Mouse (Mus musculus) liver, postnatal 0 days (tissue): ENCODE data around the gene Akt2. TPM values are rescaled to one million over a fixed set of nuclear protein-coding genes. Genes with fewer than 3 reads are reported as not detected.

Source experiments
- ATAC-seq: fragments of 200-750 bp; cut with Nextera tagmentation; 2 replicates; pipeline ENCODE4 v1.8.0; 2017; ENCODE audit warnings: mild to moderate bottlenecking, moderate library complexity
- DNase-seq: peaks from one replicate; pipeline ENCODE4 v3.0.0-alpha.2; 2016
- H3K27ac ChIP-seq: fragments of 300-500 bp; sonication (generic); 2 replicates; pipeline ENCODE4 v1.5.1; 2014; ENCODE audit warnings: antibody characterized with exemption, moderate library complexity, mild to moderate bottlenecking, low read depth
- H3K27me3 ChIP-seq: fragments of 300-500 bp; sonication (generic); 2 replicates; pipeline ENCODE4 v1.6.1; 2014; ENCODE audit warnings: low read length, control low read depth, mixed read lengths; ENCODE audit not compliant: insufficient read depth
- H3K36me3 ChIP-seq: fragments of 300-500 bp; sonication (generic); replicated peaks from 2 replicates; pipeline ENCODE4 v1.6.1; 2014; ENCODE audit warnings: mild to moderate bottlenecking, control low read depth, low read length, moderate library complexity, mixed read lengths; ENCODE audit not compliant: insufficient read depth
- H3K4me1 ChIP-seq: fragments of 300-500 bp; sonication (generic); 2 replicates; pipeline ENCODE4 v1.6.1; 2014; ENCODE audit warnings: antibody characterized with exemption, mild to moderate bottlenecking, control low read depth; ENCODE audit not compliant: insufficient read depth
- H3K4me2 ChIP-seq: fragments of 300-500 bp; sonication (generic); 2 replicates; pipeline ENCODE4 v1.6.1; 2014; ENCODE audit warnings: low read depth, mild to moderate bottlenecking, low read length, moderate library complexity, mixed read lengths
- H3K4me3 ChIP-seq: fragments of 300-500 bp; sonication (generic); 2 replicates; pipeline ENCODE4 v1.5.1; 2014; ENCODE audit warnings: low read depth, low read length
- H3K9ac ChIP-seq: fragments of 300-500 bp; sonication (generic); replicated peaks from 2 replicates; pipeline ENCODE4 v1.6.1; 2014; ENCODE audit warnings: mild to moderate bottlenecking, moderate library complexity
- H3K9me3 ChIP-seq: fragments of 300-500 bp; sonication (generic); 2 replicates; pipeline ENCODE4 v1.6.1; 2016; ENCODE audit warnings: mild to moderate bottlenecking, control low read depth, low read length, mixed read lengths
- CTCF ChIP-seq: sonication (generic); IDR thresholded peaks from 2 replicates; pipeline ENCODE4 v1.5.1; 2016; ENCODE audit warnings: antibody characterized with exemption, low read depth
- EP300 ChIP-seq: IDR thresholded peaks from 2 replicates; pipeline ENCODE4 v1.6.1; 2016; ENCODE audit warnings: antibody characterized with exemption, low read depth, mild to moderate bottlenecking
- WGBS: fragments of 180-500 bp; shearing (Covaris S2); extraction: QIAGEN DNeasy Blood & Tissue Kit; methylation state at CpG from one replicate; pipeline ENCODE4 v1.1.7; 2014; ENCODE audit not compliant: insufficient replicate concordance; 5-methylcytosine and 5-hydroxymethylcytosine counted together
- polyA plus RNA-seq: library from polyadenylated mRNA; unstranded; fragments of >200 nt; fragmentation: Nextera tagmentation; extraction: Ambion mirVana; gene quantifications from 2 replicates; pipeline ENCODE4 v1.2.1, GENCODE M21; 2015

Akt2 gene
- polyA plus RNA-seq, 1 experiment from 2014 or later, result 25.5 TPM

DNA sequence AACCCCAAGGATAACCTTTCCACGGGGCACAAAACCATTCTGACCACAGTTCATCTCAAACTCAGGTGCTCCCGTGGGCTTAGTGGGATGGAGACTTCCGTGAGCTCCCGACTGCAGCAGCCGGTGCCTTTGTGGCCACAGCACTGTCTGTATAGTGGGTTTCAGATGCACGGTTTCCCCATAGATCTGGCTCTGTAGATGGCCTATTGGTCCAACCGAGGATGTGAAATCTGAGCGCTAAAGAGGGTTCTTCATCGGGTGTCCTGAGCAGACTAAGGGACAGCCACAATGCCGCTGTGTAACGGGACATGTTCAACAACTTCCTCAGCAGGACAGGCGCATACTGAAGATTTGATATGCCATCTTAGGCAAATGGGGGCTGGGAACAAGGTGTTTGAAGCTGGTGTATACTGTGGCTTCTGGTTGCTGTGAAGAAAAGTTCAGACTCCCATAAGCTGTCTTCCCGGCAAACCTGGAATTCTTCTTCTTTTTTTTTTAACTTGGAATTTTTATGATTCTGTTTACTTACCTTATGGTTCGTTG is 97.0 kb downstream of the Akt2 start:
- 30% methylated on average over 14 of the region's 14 CpGs for WGBS
- Histone ChIP-seq H3K9ac (peak overlapping the region; percentile 71), H3K9me3 (no peaks in the 10 kb centered on the region), H3K27ac (peak overlapping the region; percentile 64), H3K27me3 (no peaks in the 10 kb centered on the region), H3K36me3 (no peaks in the 10 kb centered on the region), H3K4me3 (peak overlapping the region; percentile 52), H3K4me1 (peaks cover 14% of the 10 kb centered on the region), H3K4me2 (peak overlapping the region; percentile 88)
- no peak for TF ChIP-seq CTCF
- TF ChIP-seq EP300, result no peak
- DNase-seq, result no peak
- no peak for ATAC-seq

DNA sequence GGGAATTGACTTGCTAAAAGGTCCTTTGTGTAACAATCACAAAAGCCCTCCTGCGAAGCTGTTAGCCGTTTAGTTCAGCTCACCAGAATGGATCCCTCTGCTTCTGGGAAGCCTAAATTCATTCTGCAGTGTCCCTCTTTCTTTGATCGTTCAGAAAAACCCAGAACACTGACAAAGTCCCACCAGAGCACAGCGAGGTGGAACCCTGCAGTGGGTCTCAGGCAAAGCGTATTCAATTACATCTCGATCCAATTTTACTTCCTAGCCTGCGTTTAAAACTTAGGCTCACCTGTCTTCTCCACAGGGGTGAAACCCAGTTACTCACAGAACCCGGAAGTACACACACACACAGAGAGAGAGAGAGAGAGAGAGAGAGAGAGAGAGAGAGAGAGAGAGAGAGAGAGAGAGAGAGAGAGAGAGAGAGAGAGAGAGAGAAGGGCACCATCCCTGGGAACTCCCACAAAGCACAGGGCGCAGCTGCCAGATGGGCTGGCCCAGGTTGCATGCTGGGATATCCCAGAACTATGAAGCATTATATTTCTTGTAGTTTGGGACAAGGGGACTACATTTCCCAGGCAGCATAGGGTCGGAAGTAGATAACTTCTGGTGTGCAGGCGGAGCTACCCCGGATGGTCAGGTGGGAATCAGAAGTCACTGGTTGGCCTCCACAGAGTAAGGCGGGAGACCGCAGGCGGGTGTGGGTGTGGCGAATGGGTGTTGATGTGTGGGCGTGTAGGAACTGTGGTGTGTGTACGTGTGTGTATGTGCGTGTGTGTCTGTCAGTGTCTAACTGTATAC is 97.7 kb downstream of the Akt2 start, which contains the start of gene Zfp607b:
TSS of gene Zfp607b (plus strand) at position 526 of the 798 bp plus-strand sequence.
- under 1% methylated on average over 19 of the region's 19 CpGs for WGBS
- Histone ChIP-seq H3K36me3 (no peaks in the 10 kb centered on the region), H3K27me3 (no peaks in the 10 kb centered on the region), H3K4me2 (peak within 1 kb of the TSS; percentile 88), H3K4me3 (peak within 1 kb of the TSS; percentile 52), H3K9me3 (no peaks in the 10 kb centered on the region), H3K9ac (peak within 1 kb of the TSS; percentile 71), H3K27ac (peak within 1 kb of the TSS; percentile 64), H3K4me1 (peaks cover 14% of the 10 kb centered on the region)
- ATAC-seq (peak; percentile 100), DNase-seq (peak; percentile 91)
- TF ChIP-seq CTCF (no peak), EP300 (no peak)

Other genes starting within 250 kb of the Akt2 start
- 9.5 and 10.9 TPM in 2 replicates for gene Shkbp1, start 235.5 kb upstream of the Akt2 start, polyA plus RNA-seq
- 1.1 TPM in 1 of 2 replicates, not detected in the other for gene Gm20479, start 234.1 kb upstream of the Akt2 start, polyA plus RNA-seq
- 0.02 and 0.18 TPM in 2 replicates for gene Sptbn4, start 143.9 kb upstream of the Akt2 start, polyA plus RNA-seq
- gene Blvrb, start 143.6 kb upstream of the Akt2 start, polyA plus RNA-seq, result 372 and 407 TPM in 2 replicates
- 16.2 and 17.0 TPM in 2 replicates for gene Sertad3, start 117.8 kb upstream of the Akt2 start, polyA plus RNA-seq
- gene Sertad1, start 104.6 kb upstream of the Akt2 start, polyA plus RNA-seq, result 18.3 and 18.5 TPM in 2 replicates
- gene Prx, start 92.2 kb upstream of the Akt2 start, polyA plus RNA-seq, result 0.25 and 0.28 TPM in 2 replicates
- 0.04 TPM in 1 of 2 replicates, not detected in the other for gene Hipk4, start 68.3 kb upstream of the Akt2 start, polyA plus RNA-seq
- 46.5 and 49.3 TPM in 2 replicates for gene Pld3, start 38.3 kb upstream of the Akt2 start, polyA plus RNA-seq
- 8.6 and 9.0 TPM in 2 replicates for gene 2310022A10Rik, start 38.3 kb upstream of the Akt2 start, polyA plus RNA-seq
- not detected in 2 replicates for gene Ttc9b, start 62.4 kb downstream of the Akt2 start, polyA plus RNA-seq
- gene Map3k10, start 83.0 kb downstream of the Akt2 start, polyA plus RNA-seq, result 1.7 and 2.2 TPM in 2 replicates
- gene Zfp607b, start 97.8 kb downstream of the Akt2 start, polyA plus RNA-seq, result 0.46 and 0.78 TPM in 2 replicates
- 3.2 and 3.9 TPM in 2 replicates for gene Zfp60, start 139.8 kb downstream of the Akt2 start, polyA plus RNA-seq
- 0.62 and 0.63 TPM in 2 replicates for gene Zfp626, start 215.6 kb downstream of the Akt2 start, polyA plus RNA-seq
- 0.85 and 1.3 TPM in 2 replicates for gene Zfp59, start 247.1 kb downstream of the Akt2 start, polyA plus RNA-seq